Mouse (Mus musculus) myocyte (in vitro differentiated cells): Measurements from ENCODE around the gene Hexdc. TPM values are rescaled to one million over a fixed set of nuclear protein-coding genes. Genes with fewer than 3 reads are reported as not detected.

ENCODE experiments used
- H3K27me3 ChIP-seq: one replicate; pipeline ENCODE4 v1.6.1; 2011; ENCODE audit not compliant: control insufficient read depth, insufficient read depth, insufficient read length
- H3K36me3 ChIP-seq: one replicate; pipeline ENCODE4 v1.6.1; 2011; ENCODE audit not compliant: control insufficient read depth, insufficient read depth
- H3K4me2 ChIP-seq: one replicate; pipeline ENCODE4 v1.6.1; 2011; ENCODE audit warnings: low read depth, control low read depth
- H3K4me3 ChIP-seq: one replicate; pipeline ENCODE4 v1.5.1; 2011; ENCODE audit warnings: mild to moderate bottlenecking, control low read depth, moderate library complexity
- H3K79me2 ChIP-seq: one replicate; pipeline ENCODE4 v1.6.1; 2011; ENCODE audit not compliant: control insufficient read depth, insufficient read depth
- H3ac ChIP-seq: one replicate; pipeline ENCODE4 v1.6.1; 2011; ENCODE audit not compliant: control insufficient read depth, insufficient read length
- CEBPB ChIP-seq: IDR thresholded peaks from 2 replicates; pipeline ENCODE4 v1.6.1; 2011; ENCODE audit warnings: mild to moderate bottlenecking, moderate library complexity; ENCODE audit not compliant: poor library complexity, insufficient read depth, severe bottlenecking
- E2F4 ChIP-seq: IDR thresholded peaks from one replicate; pipeline ENCODE4 v1.6.1; 2011; ENCODE audit warnings: mild to moderate bottlenecking, control low read depth, moderate library complexity; ENCODE audit not compliant: insufficient read depth
- MAX ChIP-seq: IDR thresholded peaks from one replicate; pipeline ENCODE4 v1.6.1; 2011; ENCODE audit warnings: low read depth, mild to moderate bottlenecking, control low read depth
- MYOD1 ChIP-seq, 3 experiments: IDR thresholded peaks; one replicate each; pipeline ENCODE4 v1.6.1; 2011; ENCODE audit warnings: control low read depth in 2 of 3, low read depth in 2 of 3, mild to moderate bottlenecking in 2 of 3, moderate library complexity in 1 of 3; ENCODE audit not compliant: insufficient read length in 2 of 3, control insufficient read depth in 1 of 3
- MYOG ChIP-seq, 3 experiments: IDR thresholded peaks; one replicate each; pipeline ENCODE4 v1.6.1; 2011; ENCODE audit warnings: control low read depth in 2 of 3, low read depth in 2 of 3, mild to moderate bottlenecking in 2 of 3; ENCODE audit not compliant: insufficient read length in 2 of 3, control insufficient read depth in 1 of 3, insufficient read depth in 1 of 3
- POLR2A ChIP-seq: IDR thresholded peaks from one replicate; pipeline ENCODE4 v1.6.1; 2011; ENCODE audit warnings: low read depth, mild to moderate bottlenecking, control low read depth, moderate library complexity; ENCODE audit not compliant: insufficient read length
- POLR2AphosphoS2 ChIP-seq: IDR thresholded peaks from one replicate; pipeline ENCODE4 v1.6.1; 2011; ENCODE audit warnings: low read depth, control low read depth; ENCODE audit not compliant: insufficient read length
- REST ChIP-seq: IDR thresholded peaks from one replicate; pipeline ENCODE4 v1.6.1; 2011; ENCODE audit warnings: mild to moderate bottlenecking, control low read depth, moderate library complexity; ENCODE audit not compliant: insufficient read depth, insufficient read length
- TCF12 ChIP-seq: IDR thresholded peaks from one replicate; pipeline ENCODE4 v1.6.1; 2011; ENCODE audit warnings: mild to moderate bottlenecking, control low read depth; ENCODE audit not compliant: poor library complexity, insufficient read depth, severe bottlenecking
- TCF3 ChIP-seq: IDR thresholded peaks from one replicate; pipeline ENCODE4 v1.6.1; 2011; ENCODE audit warnings: low read depth, control low read depth; ENCODE audit not compliant: insufficient read length
- USF1 ChIP-seq: IDR thresholded peaks from one replicate; pipeline ENCODE4 v1.6.1; 2011; ENCODE audit warnings: low read depth, mild to moderate bottlenecking, control low read depth, moderate library complexity
- polyA plus RNA-seq: library from polyadenylated mRNA; unstranded; fragments of >200 nt; fragmentation: generic; extraction: Trizol; gene quantifications from one replicate; pipeline ENCODE4 v1.2.1, GENCODE M21; 2012; ENCODE audit warnings: missing spikeins

The Hexdc gene
- polyA plus RNA-seq, 1 experiment: 11.6 TPM

- Histone ChIP-seq H3K27me3 (no peaks in the 10 kb centered on the region), H3K4me3 (no peak overlapping the region), H3K36me3 (no peaks in the 10 kb centered on the region), H3K4me2 (no peak overlapping the region), H3K79me2 (no peaks in the 10 kb centered on the region), H3ac (no peak overlapping the region)
- TF ChIP-seq MAX (no peak), MYOG (IDR thresholded peaks at IDR 0.05; ENCODE audit: control insufficient read depth in 1 of 3, insufficient read depth in 1 of 3, insufficient read length in 2 of 3, low read depth in 2 of 3) (no peak), E2F4 (no peak), CEBPB (no peak)
These were observed 11.5 kb upstream of the Hexdc start for GRCm38 (mm10) chr11:121192742-121193141.

DNA sequence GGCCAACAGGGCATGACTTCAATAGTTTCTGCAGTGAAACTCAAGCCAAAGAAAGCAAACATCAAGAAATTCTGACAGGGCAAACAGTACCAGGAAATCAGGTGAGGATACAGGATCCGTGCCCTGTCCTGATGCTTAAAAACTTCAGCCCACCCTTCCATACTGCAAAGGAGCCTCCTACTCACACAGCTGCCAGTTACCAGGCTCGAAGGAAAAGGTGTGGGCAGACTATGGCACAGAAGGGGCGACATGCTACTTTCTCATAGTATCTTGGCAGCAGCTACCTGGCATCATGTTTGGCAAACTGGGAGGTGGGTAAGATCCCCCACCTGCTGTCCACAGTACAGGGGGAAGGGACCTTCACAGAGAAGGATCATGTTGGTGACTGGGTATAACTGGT, 10.8 kb upstream of the Hexdc start:
- Histone ChIP-seq H3K27me3 (no peaks in the 10 kb centered on the region), H3K4me3 (no peak overlapping the region), H3K79me2 (no peaks in the 10 kb centered on the region), H3K36me3 (no peaks in the 10 kb centered on the region), H3K4me2 (no peak overlapping the region), H3ac (no peak overlapping the region)
- no peak for TF ChIP-seq TCF12
- TF ChIP-seq MYOD1 (IDR thresholded peaks at IDR 0.05; ENCODE audit: control insufficient read depth in 1 of 3, insufficient read length in 2 of 3, low read depth in 2 of 3): no peak
- TF ChIP-seq MYOG (IDR thresholded peaks at IDR 0.05; ENCODE audit: control insufficient read depth in 1 of 3, insufficient read depth in 1 of 3, insufficient read length in 2 of 3, low read depth in 2 of 3): no peak
- no peak for TF ChIP-seq CEBPB

DNA sequence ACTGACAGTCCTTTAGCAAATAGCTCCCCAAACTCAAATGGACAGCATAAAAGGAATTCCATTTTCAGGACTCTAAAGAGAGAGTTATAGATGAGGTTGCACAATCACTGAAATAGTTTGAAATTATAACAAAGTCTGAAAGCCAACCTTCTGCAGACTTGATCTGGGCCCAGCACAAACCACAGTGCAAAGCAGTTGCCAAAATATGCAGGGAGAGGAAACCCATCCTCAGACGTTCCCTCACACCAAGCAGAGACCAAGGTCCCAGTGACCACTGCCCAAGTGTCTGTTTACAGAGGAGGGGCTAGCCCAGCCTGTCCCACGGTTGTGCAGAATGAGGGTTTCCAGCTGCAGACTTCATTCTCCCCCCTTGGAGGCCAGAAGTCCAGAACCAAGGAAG, 5.6 kb upstream of the Hexdc start:
- TF ChIP-seq E2F4 (no peak), MAX (no peak), CEBPB (peak; percentile 60; the same call in 1 of the 2 replicates), TCF3 (no peak)
- no peaks in the 10 kb centered on the region for H3K36me3 ChIP-seq

GRCm38 (mm10) chr11:121199851-121200250, 4.4 kb upstream of the Hexdc start:
- peak overlapping the region; percentile 46 for H3K4me2 ChIP-seq
- no peak overlapping the region for H3ac ChIP-seq
- TF ChIP-seq TCF12: no peak
- no peak for TF ChIP-seq E2F4
- no peak for TF ChIP-seq MYOD1 (IDR thresholded peaks at IDR 0.05; ENCODE audit: control insufficient read depth in 1 of 3, insufficient read length in 2 of 3, low read depth in 2 of 3)
- no peaks in the 10 kb centered on the region for H3K79me2 ChIP-seq
- H3K27me3 ChIP-seq: no peaks in the 10 kb centered on the region
- no peaks in the 10 kb centered on the region for H3K36me3 ChIP-seq
- H3K4me3 ChIP-seq: no peak overlapping the region

More for the DNA sequence above, 5.6 kb upstream of the Hexdc start:
- Histone ChIP-seq H3K4me3 (no peak overlapping the region), H3K4me2 (no peak overlapping the region), H3K79me2 (no peaks in the 10 kb centered on the region), H3ac (no peak overlapping the region), H3K27me3 (no peaks in the 10 kb centered on the region)

DNA sequence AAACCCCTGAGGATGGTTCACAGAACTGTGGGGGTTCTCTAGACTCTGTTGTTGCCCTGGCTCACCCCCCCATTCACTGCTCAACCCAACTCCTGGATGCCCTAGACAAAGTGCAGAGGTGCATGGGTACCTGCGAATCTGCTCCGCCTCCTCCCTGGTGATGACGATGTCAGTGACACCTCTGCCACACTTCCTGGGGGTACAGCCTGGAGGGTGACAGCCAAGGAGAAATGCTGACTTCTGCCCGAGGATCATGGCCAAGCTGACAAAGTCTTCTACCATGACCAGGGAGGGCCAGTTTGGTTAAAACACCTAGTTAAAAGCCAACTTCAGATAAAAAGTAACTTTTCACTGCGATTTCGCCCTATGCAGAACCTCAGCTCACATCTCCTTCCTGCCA, 3.5 kb upstream of the Hexdc start:
- Histone ChIP-seq H3ac (no peak overlapping the region), H3K27me3 (no peaks in the 10 kb centered on the region), H3K4me3 (no peak overlapping the region), H3K4me2 (no peak overlapping the region), H3K36me3 (no peaks in the 10 kb centered on the region), H3K79me2 (no peaks in the 10 kb centered on the region)
- TF ChIP-seq POLR2A (no peak), REST (no peak), USF1 (no peak), TCF12 (no peak), MAX (no peak), CEBPB (no peak), E2F4 (no peak), MYOG (IDR thresholded peaks at IDR 0.05; ENCODE audit: control insufficient read depth in 1 of 3, insufficient read depth in 1 of 3, insufficient read length in 2 of 3, low read depth in 2 of 3) (no peak)

DNA sequence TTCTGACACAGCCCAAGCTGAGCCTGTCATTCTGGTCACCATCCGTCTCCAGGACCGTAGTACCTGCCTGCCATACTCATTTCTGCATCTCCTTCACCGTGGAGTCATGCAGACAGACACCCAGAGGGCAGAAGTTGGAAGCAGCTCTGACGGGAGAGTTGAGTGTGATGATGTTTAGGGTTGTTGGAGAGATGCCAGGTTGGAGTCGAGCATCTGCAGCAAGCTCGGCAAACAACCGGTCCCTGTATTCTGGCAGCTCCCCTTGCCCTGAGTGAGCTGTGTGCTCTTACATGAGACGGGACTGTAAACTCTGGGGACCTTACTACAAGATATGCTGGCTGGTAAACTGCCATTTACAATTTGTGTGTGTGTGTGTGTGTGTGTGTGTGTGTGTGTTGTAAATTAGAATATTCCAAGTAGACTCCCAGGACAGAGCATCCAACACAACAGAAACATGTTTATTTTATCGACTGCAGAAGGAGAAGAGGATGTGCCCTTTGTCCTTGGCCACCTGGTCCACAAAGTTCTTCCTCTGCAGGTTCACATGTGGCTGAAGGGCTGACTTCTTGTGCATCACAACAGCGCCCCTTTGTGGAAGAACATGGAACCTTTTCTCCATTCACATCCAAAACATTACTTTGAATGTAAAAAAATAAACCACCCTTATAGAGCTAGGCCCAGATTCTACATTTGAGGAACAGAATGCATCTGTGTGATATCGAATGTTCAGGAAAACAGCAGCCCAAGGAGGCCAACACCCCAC, 2.6 kb upstream of the Hexdc start:
- H3K27me3 ChIP-seq: no peaks in the 10 kb centered on the region
- H3ac ChIP-seq: no peak overlapping the region
- no peak for TF ChIP-seq POLR2A
- TF ChIP-seq POLR2AphosphoS2: no peak
- H3K36me3 ChIP-seq: no peaks in the 10 kb centered on the region
- H3K4me2 ChIP-seq: no peak overlapping the region
- H3K4me3 ChIP-seq: no peak overlapping the region
- H3K79me2 ChIP-seq: no peaks in the 10 kb centered on the region
